In the genomic region with DNA sequence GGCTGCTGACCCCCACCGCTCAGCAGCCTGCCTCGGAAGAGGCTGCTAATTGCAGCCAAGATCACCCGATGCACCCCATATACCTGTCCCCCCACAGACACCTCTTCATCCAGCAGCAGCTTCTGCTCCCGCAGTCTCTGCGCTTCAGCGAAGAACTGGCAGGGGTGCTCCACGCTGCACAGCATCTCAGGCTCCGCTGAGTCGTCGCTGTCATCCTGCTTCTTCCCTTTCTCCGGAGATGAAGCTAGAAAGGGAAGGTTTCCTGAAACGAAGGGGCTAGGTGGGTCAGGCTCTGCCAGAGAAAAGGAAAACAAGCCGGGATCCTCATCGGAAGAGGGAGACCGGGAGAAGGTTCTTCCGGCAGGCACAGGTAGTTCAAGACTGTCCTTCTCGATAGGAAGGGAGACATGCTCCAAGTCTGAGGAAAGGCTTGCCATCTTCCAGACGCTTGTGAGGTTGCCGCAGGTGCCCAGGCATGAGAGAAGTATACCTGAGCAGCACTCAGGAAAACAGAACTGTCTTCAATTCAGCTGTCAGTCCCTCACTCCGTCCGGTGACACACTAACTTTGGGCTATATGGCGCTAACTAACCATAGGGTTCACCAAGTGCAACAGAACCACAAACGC, we compare ENCODE assay signal across 9 mouse cellular contexts. TPM values are rescaled to one million over a fixed set of nuclear protein-coding genes. Genes with fewer than 3 reads are reported as not detected.
A peak's percentile ranks its signal among the peaks of the same experiment; 100 is the strongest.
DNase-seq lines count a peak whose midpoint lies in the region; ATAC-seq and TF ChIP-seq lines count a peak whose summit lies in the region.
"Had no signal": no experiment of that assay in that cellular context is flagged by ENCODE, and none has a peak within 500 bp of the region (broad histone marks: within the 10 kb centered on the region; RNA-seq: fewer than 3 reads in every experiment).

No protein-coding gene starts in this region.

- H3K9me3 ChIP-seq in erythroblast, embryonic 14.5 days (ENCODE audit: control insufficient read depth, low read length): no peaks in the 10 kb centered on the region
- peaks cover 9% of the 10 kb centered on the region for H3K9me3 ChIP-seq in E14TG2a.4 (ENCODE audit: low read length)
- no peaks in the 10 kb centered on the region for H3K9me3 ChIP-seq in hindbrain, embryonic 11.5 days (ENCODE audit: control insufficient read depth, low read length)
- H3K9me3 ChIP-seq in liver, embryonic 11.5 days (ENCODE audit: control insufficient read depth, low read length): no peaks in the 10 kb centered on the region

- H3K4me2 ChIP-seq in hindbrain, embryonic 11.5 days (replicated peaks; ENCODE audit: low read depth, low read length): peak overlapping the region; percentile 65
- peak overlapping the region; percentile 76 for H3K4me2 ChIP-seq in liver, embryonic 11.5 days

- ATAC-seq in erythroblast, adult 5-6 weeks (replicated peaks; ENCODE audit: low FRiP score, poor library complexity, severe bottlenecking): no peak
- ATAC-seq in hindbrain, embryonic 11.5 days (ENCODE audit: low FRiP score): 0 out of 2 replicates have a peak, but pooled peaks have one; percentile 39
- ATAC-seq in liver, embryonic 11.5 days (replicated peaks; ENCODE audit: low FRiP score): 0 out of 2 replicates have a peak, but pooled peaks have one; percentile 13

- peak overlapping the region; percentile 52; the same call in 1 of the 2 replicates for H3K9ac ChIP-seq in hindbrain, embryonic 11.5 days (ENCODE audit: low read depth, low read length)
- peak overlapping the region; percentile 34; the same call in 1 of the 2 replicates for H3K9ac ChIP-seq in liver, embryonic 11.5 days (ENCODE audit: low read depth, low read length)

- H3K4me3 ChIP-seq in erythroblast, embryonic 14.5 days (replicated peaks): peak overlapping the region; percentile 43
- H3K4me3 ChIP-seq in E14TG2a.4 (replicated peaks; ENCODE audit: low read length): peak overlapping the region; percentile 77
- H3K4me3 ChIP-seq in hindbrain, embryonic 11.5 days (ENCODE audit: low read depth, low read length): peak overlapping the region; percentile 34
- H3K4me3 ChIP-seq in liver, embryonic 11.5 days (ENCODE audit: low read depth, low read length): peak overlapping the region; percentile 45

- H3K27me3 ChIP-seq in erythroblast, embryonic 14.5 days (ENCODE audit: control insufficient read depth): peaks cover 33% of the 10 kb centered on the region
- peaks cover 53% of the 10 kb centered on the region for H3K27me3 ChIP-seq in E14TG2a.4 (ENCODE audit: insufficient read depth, low read length)
- no peaks in the 10 kb centered on the region; the same call in 1 of the 2 replicates for H3K27me3 ChIP-seq in hindbrain, embryonic 11.5 days (ENCODE audit: control insufficient read depth, insufficient read depth, low read length)
- H3K27me3 ChIP-seq in liver, embryonic 11.5 days (replicated peaks; ENCODE audit: control insufficient read depth, insufficient read depth, low read length): peaks cover 12% of the 10 kb centered on the region
- H3K27me3 ChIP-seq: CH12.LX had no signal

- 21% methylated on average over 23 of the region's 23 CpGs for WGBS in hindbrain, embryonic 11.5 days
- 21% methylated on average over 23 of the region's 23 CpGs for WGBS in liver, embryonic 11.5 days

- peaks cover 2% of the 10 kb centered on the region for H3K4me1 ChIP-seq in erythroblast, embryonic 14.5 days (ENCODE audit: control insufficient read depth)
- H3K4me1 ChIP-seq in E14TG2a.4 (replicated peaks; ENCODE audit: low read depth, low read length): peaks cover 34% of the 10 kb centered on the region
- no peaks in the 10 kb centered on the region for H3K4me1 ChIP-seq in hindbrain, embryonic 11.5 days (replicated peaks; ENCODE audit: control insufficient read depth, insufficient read depth, low read length)
- H3K4me1 ChIP-seq in liver, embryonic 11.5 days (replicated peaks; ENCODE audit: control insufficient read depth, insufficient read depth, low read length): 0 out of 2 replicates have a peak, but pooled peaks cover 3% of the 10 kb centered on the region

- peak; percentile 22 for DNase-seq in embryo, embryonic 11 days
- peak; percentile 34 for DNase-seq in hindbrain, embryonic 11.5 days (ENCODE audit: low spot score)
- no peak for DNase-seq in liver, embryonic 11.5 days (ENCODE audit: low spot score)
- DNase-seq in right cerebral cortex, adult 2 months (ENCODE audit: low spot score in 2 of 2): peak; percentile 41 to 44
- no peak for DNase-seq in thymus, postnatal 36 days

- TF ChIP-seq CTCF in E14TG2a.4 (conservative IDR thresholded peaks at IDR 0.05; ENCODE audit: low read length): no peak

- no peak overlapping the region for H3K27ac ChIP-seq in hindbrain, embryonic 11.5 days (ENCODE audit: low read depth, low read length)
- H3K27ac ChIP-seq in liver, embryonic 11.5 days (ENCODE audit: low read depth, low read length): no peak overlapping the region

- H3K36me3 ChIP-seq in erythroblast, embryonic 14.5 days (ENCODE audit: control insufficient read depth): no peaks in the 10 kb centered on the region
- no peaks in the 10 kb centered on the region for H3K36me3 ChIP-seq in E14TG2a.4 (ENCODE audit: insufficient read depth, low read length)
- no peaks in the 10 kb centered on the region for H3K36me3 ChIP-seq in hindbrain, embryonic 11.5 days (ENCODE audit: control insufficient read depth, insufficient read depth, low read length)
- H3K36me3 ChIP-seq in liver, embryonic 11.5 days (ENCODE audit: control insufficient read depth, insufficient read depth, low read length): no peaks in the 10 kb centered on the region

RNA-seq across cellular contexts. Expression of gene Klhl33, which starts 0.4 kb away (rescaled TPM):
- not detected in 2 replicates for polyA plus RNA-seq in erythroblast, embryonic 14.5 days (2012)
- not detected in 2 replicates for total RNA-seq in erythroblast, adult 5-6 weeks (2015; ENCODE audit: low replicate concordance)
- total RNA-seq in erythroblast, adult 5-6 weeks (2017; ENCODE audit: low replicate concordance): 0.14 TPM in 1 of 2 replicates, not detected in the other
- polyA plus RNA-seq in hindbrain, embryonic 11.5 days (2014; fragmentation: Nextera tagmentation; extraction: Ambion mirVana): 0.11 TPM in 1 of 2 replicates, not detected in the other
- polyA plus RNA-seq in liver, embryonic 11.5 days (2014; fragmentation: Nextera tagmentation; extraction: Ambion mirVana): 0.34 and 0.47 TPM in 2 replicates
- total RNA-seq: CH12.LX had no signal

RNA-seq across cellular contexts. Expression of gene Tep1, which starts 26.5 kb away (rescaled TPM):
- polyA plus RNA-seq in erythroblast, embryonic 14.5 days (2012): 0.05 TPM in 1 of 2 replicates, not detected in the other
- total RNA-seq in erythroblast, adult 5-6 weeks (2015; ENCODE audit: low replicate concordance): 9.0 and 13.4 TPM in 2 replicates
- 5.3 and 18.3 TPM in 2 replicates for total RNA-seq in erythroblast, adult 5-6 weeks (2017; ENCODE audit: low replicate concordance)
- polyA plus RNA-seq in hindbrain, embryonic 11.5 days (2014; fragmentation: Nextera tagmentation; extraction: Ambion mirVana): 5.8 and 6.1 TPM in 2 replicates
- polyA plus RNA-seq in liver, embryonic 11.5 days (2014; fragmentation: Nextera tagmentation; extraction: Ambion mirVana): 4.6 and 5.5 TPM in 2 replicates

RNA-seq across cellular contexts. Expression of gene Osgep, which starts 27.8 kb away (rescaled TPM):
- polyA plus RNA-seq in erythroblast, embryonic 14.5 days (2012): 1.4 and 1.5 TPM in 2 replicates
- total RNA-seq in erythroblast, adult 5-6 weeks (2015; ENCODE audit: low replicate concordance): 6.5 and 19.2 TPM in 2 replicates
- 13.0 and 13.4 TPM in 2 replicates for total RNA-seq in erythroblast, adult 5-6 weeks (2017; ENCODE audit: low replicate concordance)
- 146 and 160 TPM in 2 replicates for polyA plus RNA-seq in hindbrain, embryonic 11.5 days (2014; fragmentation: Nextera tagmentation; extraction: Ambion mirVana)
- polyA plus RNA-seq in liver, embryonic 11.5 days (2014; fragmentation: Nextera tagmentation; extraction: Ambion mirVana): 116 and 119 TPM in 2 replicates

RNA-seq across cellular contexts. Expression of gene Apex1, which starts 27.9 kb away (rescaled TPM):
- 3.3 and 3.7 TPM in 2 replicates for polyA plus RNA-seq in erythroblast, embryonic 14.5 days (2012)
- total RNA-seq in erythroblast, adult 5-6 weeks (2015; ENCODE audit: low replicate concordance): 21.9 and 26.3 TPM in 2 replicates
- total RNA-seq in erythroblast, adult 5-6 weeks (2017; ENCODE audit: low replicate concordance): 12.3 and 13.4 TPM in 2 replicates
- 344 and 364 TPM in 2 replicates for polyA plus RNA-seq in hindbrain, embryonic 11.5 days (2014; fragmentation: Nextera tagmentation; extraction: Ambion mirVana)
- 251 and 267 TPM in 2 replicates for polyA plus RNA-seq in liver, embryonic 11.5 days (2014; fragmentation: Nextera tagmentation; extraction: Ambion mirVana)

RNA-seq across cellular contexts. Expression of gene Pip4p1, which starts 33.8 kb away (rescaled TPM):
- 6.3 and 8.9 TPM in 2 replicates for polyA plus RNA-seq in erythroblast, embryonic 14.5 days (2012)
- 19.6 and 22.3 TPM in 2 replicates for total RNA-seq in erythroblast, adult 5-6 weeks (2015; ENCODE audit: low replicate concordance)
- total RNA-seq in erythroblast, adult 5-6 weeks (2017; ENCODE audit: low replicate concordance): 18.0 and 21.5 TPM in 2 replicates
- 53.8 and 55.6 TPM in 2 replicates for polyA plus RNA-seq in hindbrain, embryonic 11.5 days (2014; fragmentation: Nextera tagmentation; extraction: Ambion mirVana)
- polyA plus RNA-seq in liver, embryonic 11.5 days (2014; fragmentation: Nextera tagmentation; extraction: Ambion mirVana): 36.9 and 42.2 TPM in 2 replicates

Comparison
In these comparisons a context has a peak if more than half of its experiments do, and no peak if none do; other contexts are left out.
1. DNase-seq: peak in embryo, embryonic 11 days (single experiment), hindbrain, embryonic 11.5 days (single experiment) and right cerebral cortex, adult 2 months (2 of 2); none in liver, embryonic 11.5 days (single experiment) and thymus, postnatal 36 days (0 of 2).
2. RNA of gene Osgep, which starts 27.8 kb away (polyA plus RNA-seq): 146 to 160 TPM in hindbrain, embryonic 11.5 days and 116 to 119 TPM in liver, embryonic 11.5 days; 1.4 to 1.5 TPM in erythroblast, embryonic 14.5 days; every median in the first group is over 10 times any median in the second.
3. Peak in every context shown above with its lines, with median percentiles within 50 percentile points of each other: H3K4me3 ChIP-seq.